ENCODE assay signal across 15 mouse cellular contexts in the genomic region with DNA sequence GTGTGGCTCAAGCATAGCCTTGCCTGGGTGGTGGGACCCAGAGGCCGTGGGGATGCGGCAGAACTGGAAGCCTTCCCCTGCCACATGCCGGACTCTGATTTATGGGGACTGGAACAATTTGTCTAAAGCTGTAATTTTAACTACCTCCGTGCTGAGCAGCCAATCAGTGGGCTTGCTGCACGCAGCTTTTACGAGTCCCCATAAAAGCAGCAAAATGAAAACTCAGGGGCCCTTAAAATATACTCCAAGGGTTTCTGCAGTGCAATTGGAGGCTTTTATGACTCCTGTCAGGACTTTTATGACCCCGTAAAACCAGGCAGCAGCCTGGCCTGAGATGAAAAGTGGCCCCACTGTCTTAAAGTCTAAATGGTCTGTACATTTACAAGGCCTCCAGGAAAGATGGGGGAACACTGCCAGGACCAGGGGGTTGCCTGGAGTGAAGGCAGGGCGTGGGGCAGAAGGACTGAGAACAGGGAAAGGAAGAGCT.
DNase-seq lines count a peak whose midpoint lies in the region; ATAC-seq lines count a peak whose summit lies in the region.
"Had no signal": no experiment of that assay in that cellular context is flagged by ENCODE, and none has a peak within 500 bp of the region (broad histone marks: within the 10 kb centered on the region; RNA-seq: fewer than 3 reads in every experiment).

No protein-coding gene starts in this region.

- peak; percentile 80 for ATAC-seq in kidney, embryonic 16.5 days (ENCODE audit: low FRiP score, low TSS enrichment)
- peak; percentile 94 for ATAC-seq in intestine, embryonic 16.5 days
- ATAC-seq in neural tube, embryonic 12.5 days (ENCODE audit: low FRiP score, low read depth), result peak; percentile 54; the same call in 1 of the 2 replicates

- WGBS in kidney, embryonic 16.5 days, result 6% methylated on average over 8 of the region's 8 CpGs
- 15% methylated on average over 8 of the region's 8 CpGs for WGBS in intestine, embryonic 16.5 days
- 4% methylated on average over 8 of the region's 8 CpGs for WGBS in neural tube, embryonic 12.5 days

- no peak overlapping the region for H3K4me3 ChIP-seq in kidney, embryonic 16.5 days (ENCODE audit: low read length)
- no peak overlapping the region for H3K4me3 ChIP-seq in intestine, embryonic 16.5 days (ENCODE audit: low read length)
- no peak overlapping the region for H3K4me3 ChIP-seq in neural tube, embryonic 12.5 days
- H3K4me3 ChIP-seq: liver, embryonic 13.5 days; midbrain, embryonic 12.5 days; myocyte had no signal

- H3K9ac ChIP-seq in kidney, embryonic 16.5 days (replicated peaks; ENCODE audit: low read length), result no peak overlapping the region
- H3K9ac ChIP-seq in intestine, embryonic 16.5 days (ENCODE audit: low read depth, low read length), result no peak overlapping the region
- no peak overlapping the region for H3K9ac ChIP-seq in neural tube, embryonic 12.5 days
- H3K9ac ChIP-seq: liver, embryonic 13.5 days; midbrain, embryonic 12.5 days had no signal

- H3K4me2 ChIP-seq in kidney, embryonic 16.5 days (replicated peaks; ENCODE audit: low read depth, low read length), result no peak overlapping the region; the same call in 1 of the 2 replicates
- H3K4me2 ChIP-seq in intestine, embryonic 16.5 days (ENCODE audit: low read depth, low read length), result no peak overlapping the region
- peak overlapping the region; percentile 25 for H3K4me2 ChIP-seq in neural tube, embryonic 12.5 days (replicated peaks)
- H3K4me2 ChIP-seq: heart, embryonic 11.5 days; liver, embryonic 13.5 days; midbrain, embryonic 12.5 days had no signal

- no peaks in the 10 kb centered on the region for H3K9me3 ChIP-seq in kidney, embryonic 16.5 days (ENCODE audit: low read length)
- no peaks in the 10 kb centered on the region for H3K9me3 ChIP-seq in intestine, embryonic 16.5 days (ENCODE audit: control insufficient read depth, low read length)
- no peaks in the 10 kb centered on the region for H3K9me3 ChIP-seq in neural tube, embryonic 12.5 days
- H3K9me3 ChIP-seq: liver, embryonic 13.5 days; midbrain, embryonic 12.5 days had no signal

- no peaks in the 10 kb centered on the region for H3K36me3 ChIP-seq in kidney, embryonic 16.5 days (ENCODE audit: insufficient read depth, low read length)
- H3K36me3 ChIP-seq in intestine, embryonic 16.5 days (ENCODE audit: control insufficient read depth, insufficient read depth, low read length), result no peaks in the 10 kb centered on the region
- no peaks in the 10 kb centered on the region for H3K36me3 ChIP-seq in neural tube, embryonic 12.5 days
- H3K36me3 ChIP-seq: liver, embryonic 13.5 days; midbrain, embryonic 12.5 days had no signal

- intact Hi-C loops in heart, postnatal 10 days (cut with DNase I), result no loop called here

- H3K4me1 ChIP-seq in kidney, embryonic 16.5 days (ENCODE audit: insufficient read depth, low read length), result peaks cover 32% of the 10 kb centered on the region
- H3K4me1 ChIP-seq in intestine, embryonic 16.5 days (ENCODE audit: control insufficient read depth, insufficient read depth, low read length), result peaks cover 10% of the 10 kb centered on the region
- H3K4me1 ChIP-seq in neural tube, embryonic 12.5 days, result peaks cover 24% of the 10 kb centered on the region
- H3K4me1 ChIP-seq: liver, embryonic 13.5 days had no signal

- no peak for DNase-seq in kidney, adult 11 months
- DNase-seq in embryo, embryonic 9.5 days (ENCODE audit: extremely low spot score), result peak; percentile 15
- DNase-seq in gastrocnemius, adult 8-10 months (ENCODE audit: low spot score in 2 of 2), result no peak
- DNase-seq in heart, postnatal 10 days, result no peak
- DNase-seq: adrenal gland, postnatal 25 days; gastrocnemius, postnatal 14 days; liver, embryonic 13.5 days; lung, postnatal 14 days; spleen, adult 18-20 months had no signal

- peak overlapping the region; percentile 64 for H3K27ac ChIP-seq in kidney, embryonic 16.5 days (ENCODE audit: low read length)
- peak overlapping the region; percentile 64 for H3K27ac ChIP-seq in intestine, embryonic 16.5 days (ENCODE audit: low read length)
- no peak overlapping the region for H3K27ac ChIP-seq in neural tube, embryonic 12.5 days
- H3K27ac ChIP-seq: liver, embryonic 13.5 days; midbrain, embryonic 12.5 days had no signal

- H3K27me3 ChIP-seq in kidney, embryonic 16.5 days (ENCODE audit: insufficient read depth, low read length), result no peaks in the 10 kb centered on the region
- no peaks in the 10 kb centered on the region for H3K27me3 ChIP-seq in intestine, embryonic 16.5 days (replicated peaks; ENCODE audit: control insufficient read depth, insufficient read depth, low read length)
- H3K27me3 ChIP-seq in neural tube, embryonic 12.5 days (replicated peaks), result peaks cover 14% of the 10 kb centered on the region; the same call in 1 of the 2 replicates
- H3K27me3 ChIP-seq: liver, embryonic 13.5 days had no signal
